Mouse (Mus musculus) lung, embryonic 15.5 days (tissue): ENCODE measurements around the gene Zbtb7a. TPM values are rescaled to one million over a fixed set of nuclear protein-coding genes. Genes with fewer than 3 reads are reported as not detected.

Experiments
- ATAC-seq: fragments of 200-750 bp; cut with Nextera tagmentation; 2 replicates; pipeline ENCODE4 v1.8.0; 2017; ENCODE audit warnings: moderate number of reproducible peaks, borderline replicate concordance; ENCODE audit not compliant: low FRiP score, low TSS enrichment; ENCODE audit errors: extremely low read depth
- H3K27ac ChIP-seq: fragments of 300-500 bp; sonication (generic); 2 replicates; pipeline ENCODE4 v1.5.1; 2015; ENCODE audit warnings: moderate library complexity, mild to moderate bottlenecking, inconsistent platforms
- H3K27me3 ChIP-seq: fragments of 300-500 bp; sonication (generic); 2 replicates; pipeline ENCODE4 v1.6.1; 2015; ENCODE audit warnings: inconsistent platforms
- H3K36me3 ChIP-seq: fragments of 300-500 bp; sonication (generic); 2 replicates; pipeline ENCODE4 v1.6.1; 2015; ENCODE audit warnings: inconsistent platforms
- H3K4me1 ChIP-seq: fragments of 300-500 bp; sonication (generic); 2 replicates; pipeline ENCODE4 v1.6.1; 2015; ENCODE audit warnings: inconsistent platforms
- H3K4me2 ChIP-seq: fragments of 300-500 bp; sonication (generic); 2 replicates; pipeline ENCODE4 v1.6.1; 2015; ENCODE audit warnings: inconsistent platforms, mild to moderate bottlenecking, moderate library complexity
- H3K4me3 ChIP-seq: fragments of 300-500 bp; sonication (generic); 2 replicates; pipeline ENCODE4 v1.5.1; 2015; ENCODE audit warnings: mild to moderate bottlenecking, inconsistent platforms
- H3K9ac ChIP-seq: fragments of 300-500 bp; sonication (generic); 2 replicates; pipeline ENCODE4 v1.6.1; 2015; ENCODE audit warnings: inconsistent platforms
- H3K9me3 ChIP-seq: fragments of 300-500 bp; sonication (generic); 2 replicates; pipeline ENCODE4 v1.6.1; 2016; ENCODE audit warnings: inconsistent platforms
- WGBS: fragments of 180-500 bp; shearing (Covaris S2); methylation state at CpG from one replicate; pipeline ENCODE4 v1.1.7; 2015; 5-methylcytosine and 5-hydroxymethylcytosine counted together
- polyA plus RNA-seq: library from polyadenylated mRNA; unstranded; fragments of >200 nt; fragmentation: Nextera tagmentation; extraction: Ambion mirVana; gene quantifications from 2 replicates; pipeline ENCODE4 v1.2.1, GENCODE M21; 2015

Zbtb7a gene
- 34.1 and 36.9 TPM in 2 replicates for polyA plus RNA-seq

- H3K4me2 ChIP-seq: peak within 1 kb of the TSS; percentile 98
- WGBS: 2% methylated on average over 41 of the region's 41 CpGs
- H3K4me3 ChIP-seq: peak within 1 kb of the TSS; percentile 81
- peak within 1 kb of the TSS; percentile 99 for H3K27ac ChIP-seq
- H3K9ac ChIP-seq: peak within 1 kb of the TSS; percentile 94
- H3K4me1 ChIP-seq: peaks cover 39% of the 10 kb centered on the region
- ATAC-seq: no peak
- no peaks in the 10 kb centered on the region for H3K9me3 ChIP-seq
- peaks cover 18% of the 10 kb centered on the region; the same call in 1 of the 2 replicates for H3K27me3 ChIP-seq
- H3K36me3 ChIP-seq: no peaks in the 10 kb centered on the region
These were observed at the start of gene Zbtb7a for GRCm38 (mm10) chr10:81134966-81135681. Gene Zbtb7a, plus strand, starts transcription at chr10:81135220.

DNA sequence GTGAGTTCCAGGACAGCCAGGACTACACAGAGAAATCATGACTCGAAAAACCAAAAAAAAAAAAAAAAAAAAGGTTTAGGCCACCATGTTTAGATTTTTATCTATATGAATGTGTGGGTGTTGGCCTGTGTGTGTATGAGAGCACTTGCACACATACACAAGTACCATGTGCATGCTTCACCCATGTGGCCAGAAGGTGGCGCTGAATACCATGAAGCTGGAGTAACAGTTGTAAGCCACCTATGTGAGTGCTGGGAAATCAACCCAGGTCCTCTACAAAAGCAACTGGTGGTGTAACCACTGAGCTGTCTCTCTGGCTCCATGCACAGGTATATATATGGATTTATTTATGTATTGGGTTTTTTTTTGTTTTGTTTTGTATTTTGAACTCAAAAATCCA lies 48.0 kb upstream of the Zbtb7a start:
- H3K9ac ChIP-seq: no peak overlapping the region
- H3K27ac ChIP-seq: no peak overlapping the region
- H3K27me3 ChIP-seq: no peaks in the 10 kb centered on the region
- WGBS: 55% methylated on average over 2 of the region's 2 CpGs
- H3K36me3 ChIP-seq: peaks cover 9% of the 10 kb centered on the region
- H3K9me3 ChIP-seq: no peaks in the 10 kb centered on the region
- H3K4me2 ChIP-seq: no peak overlapping the region
- 0 out of 2 replicates have a peak, but pooled peaks cover 5% of the 10 kb centered on the region for H3K4me1 ChIP-seq
- H3K4me3 ChIP-seq: no peak overlapping the region
- no peak for ATAC-seq

DNA sequence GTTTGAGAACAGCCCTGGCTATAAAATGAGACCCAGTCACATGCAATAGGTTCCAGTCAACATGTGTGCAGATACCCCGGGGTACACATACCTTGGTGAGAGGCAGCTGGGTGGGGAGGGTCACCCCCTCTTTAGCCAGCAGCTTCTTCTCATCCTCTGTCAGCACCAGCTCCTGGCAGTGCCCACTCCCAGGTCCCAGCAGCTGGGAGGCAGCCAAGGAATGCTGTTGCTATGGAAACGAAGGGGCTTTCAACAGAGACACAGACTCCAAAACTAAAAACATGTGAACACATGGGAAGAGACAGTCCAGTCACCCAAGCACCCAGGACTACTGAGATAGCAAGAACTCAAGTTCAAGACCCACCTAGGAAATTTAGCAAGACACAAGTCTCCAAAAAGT lies 45.8 kb upstream of the Zbtb7a start:
- Histone ChIP-seq H3K27me3 (no peaks in the 10 kb centered on the region), H3K9me3 (no peaks in the 10 kb centered on the region), H3K36me3 (no peaks in the 10 kb centered on the region), H3K9ac (no peak overlapping the region), H3K4me1 (0 out of 2 replicates have a peak, but pooled peaks cover 5% of the 10 kb centered on the region), H3K4me3 (no peak overlapping the region), H3K27ac (no peak overlapping the region), H3K4me2 (no peak overlapping the region)
- no peak for ATAC-seq
- WGBS: 49% methylated on average over 2 of the region's 2 CpGs

DNA sequence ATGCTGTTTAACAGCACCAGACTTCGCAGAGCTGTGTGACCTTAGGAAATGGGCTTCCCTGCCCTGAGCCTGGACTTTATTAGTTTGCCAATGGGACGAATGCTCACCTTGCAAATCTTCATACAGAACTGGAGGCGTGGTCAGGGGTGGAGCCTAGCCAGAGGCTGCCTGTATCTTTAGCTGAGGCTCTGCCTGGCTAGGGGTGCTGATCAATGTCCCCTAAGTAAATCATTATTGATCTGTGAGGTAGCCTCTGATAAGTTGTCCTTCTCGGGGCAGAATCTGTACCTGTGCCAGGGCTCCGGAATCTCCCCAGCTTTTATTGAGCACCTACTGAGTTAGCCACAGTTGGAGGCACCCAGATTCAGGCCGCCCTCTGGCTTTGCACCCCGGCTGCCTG lies 44.4 kb upstream of the Zbtb7a start:
- no peak overlapping the region for H3K9ac ChIP-seq
- no peak overlapping the region for H3K4me3 ChIP-seq
- no peaks in the 10 kb centered on the region for H3K36me3 ChIP-seq
- WGBS: 67% methylated on average over 7 of the region's 7 CpGs
- H3K9me3 ChIP-seq: no peaks in the 10 kb centered on the region
- H3K27ac ChIP-seq: no peak overlapping the region
- 0 out of 2 replicates have a peak, but pooled peaks cover 5% of the 10 kb centered on the region for H3K4me1 ChIP-seq
- H3K4me2 ChIP-seq: no peak overlapping the region
- ATAC-seq: no peak
- H3K27me3 ChIP-seq: no peaks in the 10 kb centered on the region

GRCm38 (mm10) chr10:81092465-81093250 lies 42.4 kb upstream of the Zbtb7a start:
- H3K27me3 ChIP-seq: no peaks in the 10 kb centered on the region
- 46% methylated on average over 22 of the region's 22 CpGs for WGBS
- H3K27ac ChIP-seq: no peak overlapping the region
- no peaks in the 10 kb centered on the region for H3K36me3 ChIP-seq
- no peak overlapping the region for H3K4me3 ChIP-seq
- H3K9ac ChIP-seq: no peak overlapping the region
- ATAC-seq: no peak
- no peak overlapping the region for H3K4me2 ChIP-seq
- H3K4me1 ChIP-seq: 0 out of 2 replicates have a peak, but pooled peaks cover 5% of the 10 kb centered on the region
- peaks cover 2% of the 10 kb centered on the region; the same call in 1 of the 2 replicates for H3K9me3 ChIP-seq

GRCm38 (mm10) chr10:81094931-81095678 lies 39.9 kb upstream of the Zbtb7a start:
- Histone ChIP-seq H3K27ac (no peak overlapping the region), H3K4me1 (no peaks in the 10 kb centered on the region), H3K4me2 (no peak overlapping the region), H3K36me3 (no peaks in the 10 kb centered on the region), H3K9ac (no peak overlapping the region), H3K27me3 (no peaks in the 10 kb centered on the region), H3K4me3 (no peak overlapping the region), H3K9me3 (peaks cover 2% of the 10 kb centered on the region; the same call in 1 of the 2 replicates)
- WGBS: 46% methylated on average over 9 of the region's 9 CpGs
- no peak; the same call in 1 of the 2 replicates for ATAC-seq

DNA sequence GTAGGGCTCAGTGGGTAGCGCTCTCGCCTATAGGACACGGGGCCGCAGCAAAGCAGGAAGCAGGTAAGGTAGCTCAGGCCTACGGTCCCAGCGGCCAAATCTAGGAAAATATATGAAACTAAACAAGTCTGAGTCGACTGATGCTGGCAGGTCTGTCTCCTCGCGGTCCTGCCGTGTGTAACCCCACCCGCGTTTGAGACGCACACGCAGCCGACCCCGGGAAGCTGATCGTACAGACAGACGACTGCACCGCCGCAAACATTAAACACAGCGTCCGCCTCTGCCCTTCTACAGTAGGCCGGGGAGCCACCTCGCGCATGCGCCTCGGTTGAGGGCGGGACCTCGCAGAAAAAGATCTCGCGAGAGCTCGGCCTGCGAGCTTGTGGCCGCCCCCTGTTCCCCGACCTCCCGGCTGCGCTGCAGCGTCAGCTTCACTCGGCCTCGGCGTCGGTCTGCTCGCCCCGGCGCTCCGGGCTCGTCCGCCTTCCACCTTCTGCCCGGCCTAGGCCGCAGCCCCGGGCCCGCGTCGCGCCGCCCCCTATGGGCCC lies 29.4 kb upstream of the Zbtb7a start, which contains the start of gene Map2k2:
Gene Map2k2 (plus strand): TSS at position 351 of the 548 bp plus-strand sequence.
- H3K9me3 ChIP-seq: no peaks in the 10 kb centered on the region
- ATAC-seq: peak; percentile 95
- WGBS: under 1% methylated on average over 56 of the region's 56 CpGs
- no peaks in the 10 kb centered on the region for H3K27me3 ChIP-seq
- peak within 1 kb of the TSS; percentile 86 for H3K4me2 ChIP-seq
- peak within 1 kb of the TSS; percentile 100 for H3K9ac ChIP-seq
- H3K4me3 ChIP-seq: peak within 1 kb of the TSS; percentile 99
- peaks cover 26% of the 10 kb centered on the region for H3K36me3 ChIP-seq
- H3K27ac ChIP-seq: peak within 1 kb of the TSS; percentile 100
- peaks cover 18% of the 10 kb centered on the region for H3K4me1 ChIP-seq

DNA sequence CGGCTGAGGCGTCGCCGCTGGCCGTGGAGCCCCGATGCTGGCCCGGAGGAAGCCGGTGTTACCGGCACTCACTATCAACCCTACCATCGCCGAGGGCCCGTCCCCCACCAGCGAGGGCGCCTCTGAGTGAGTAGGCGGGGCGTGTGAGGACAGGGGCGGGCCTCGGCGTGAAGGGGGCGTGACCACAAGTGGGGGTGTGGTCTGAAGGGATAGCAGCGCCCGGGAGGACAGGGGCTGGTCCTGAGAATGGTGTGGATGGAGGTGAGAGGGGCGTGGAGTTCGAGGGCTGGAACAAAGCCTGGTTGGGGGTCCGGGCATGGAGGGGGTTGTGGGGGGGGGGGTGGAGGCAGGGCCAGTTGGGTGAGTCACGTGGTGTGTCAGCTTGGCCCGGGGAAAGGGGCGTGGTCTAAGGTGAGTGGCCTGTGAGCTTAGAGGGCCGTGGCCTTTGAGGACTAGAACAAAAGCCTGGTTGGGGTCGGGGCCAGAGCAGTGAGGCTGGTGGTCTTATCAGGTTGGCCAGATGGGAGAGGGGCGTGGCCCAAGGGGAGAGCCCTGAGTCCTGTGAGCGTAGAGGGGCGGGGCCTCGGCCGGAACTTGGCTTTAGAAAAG lies 28.8 kb upstream of the Zbtb7a start:
- Histone ChIP-seq H3K4me1 (peaks cover 18% of the 10 kb centered on the region), H3K27ac (peak overlapping the region; percentile 100), H3K9me3 (no peaks in the 10 kb centered on the region), H3K4me3 (peak overlapping the region; percentile 99), H3K27me3 (no peaks in the 10 kb centered on the region), H3K4me2 (peak overlapping the region; percentile 86), H3K9ac (peak overlapping the region; percentile 100), H3K36me3 (peaks cover 32% of the 10 kb centered on the region)
- ATAC-seq: peak; percentile 87
- under 1% methylated on average over 35 of the region's 35 CpGs for WGBS

- H3K36me3 ChIP-seq: peaks cover 86% of the 10 kb centered on the region
- H3K27ac ChIP-seq: no peak overlapping the region
- no peaks in the 10 kb centered on the region for H3K4me1 ChIP-seq
- H3K9ac ChIP-seq: no peak overlapping the region
- no peak overlapping the region for H3K4me2 ChIP-seq
- no peaks in the 10 kb centered on the region for H3K27me3 ChIP-seq
- ATAC-seq: no peak
- no peak overlapping the region for H3K4me3 ChIP-seq
- no peaks in the 10 kb centered on the region for H3K9me3 ChIP-seq
- 90% methylated on average over 6 of the region's 6 CpGs for WGBS
These were observed 22.1 kb upstream of the Zbtb7a start for GRCm38 (mm10) chr10:81112946-81113345.

- 92% methylated on average over 10 of the region's 10 CpGs for WGBS
- Histone ChIP-seq H3K9ac (no peak overlapping the region), H3K9me3 (no peaks in the 10 kb centered on the region), H3K4me2 (no peak overlapping the region), H3K27ac (no peak overlapping the region), H3K36me3 (peaks cover 85% of the 10 kb centered on the region), H3K4me3 (no peak overlapping the region), H3K4me1 (no peaks in the 10 kb centered on the region), H3K27me3 (no peaks in the 10 kb centered on the region)
- ATAC-seq: no peak
These were observed 15.4 kb upstream of the Zbtb7a start for GRCm38 (mm10) chr10:81119625-81120024.

DNA sequence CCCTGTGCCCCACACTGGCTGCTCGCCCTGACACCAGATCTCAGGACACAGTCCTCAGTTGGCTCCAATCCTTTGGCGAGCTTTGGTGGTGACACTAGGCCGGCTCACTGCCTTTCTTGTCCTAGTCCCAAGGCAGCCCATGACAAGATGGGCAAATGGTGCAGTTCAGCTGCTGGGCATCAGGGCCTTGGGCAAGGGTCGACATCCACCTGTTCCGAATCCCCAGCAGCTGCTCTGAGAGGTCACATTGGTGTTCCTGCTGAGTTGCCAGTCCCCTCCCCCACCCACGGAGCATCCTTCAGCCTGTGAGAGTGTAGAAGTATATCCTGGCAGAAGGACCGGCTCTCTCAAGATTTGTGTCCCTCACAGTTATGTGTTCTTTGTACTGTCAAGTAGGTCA lies 14.4 kb upstream of the Zbtb7a start:
- peaks cover 75% of the 10 kb centered on the region for H3K36me3 ChIP-seq
- no peaks in the 10 kb centered on the region for H3K9me3 ChIP-seq
- H3K9ac ChIP-seq: no peak overlapping the region
- no peak overlapping the region for H3K4me3 ChIP-seq
- no peak overlapping the region for H3K4me2 ChIP-seq
- 77% methylated on average over 7 of the region's 7 CpGs for WGBS
- ATAC-seq: no peak
- H3K4me1 ChIP-seq: no peaks in the 10 kb centered on the region
- no peak overlapping the region for H3K27ac ChIP-seq
- no peaks in the 10 kb centered on the region for H3K27me3 ChIP-seq
